Mouse (Mus musculus): ENCODE measurements around the gene Slc4a1. TPM values are rescaled to one million over a fixed set of nuclear protein-coding genes. Genes with fewer than 3 reads are reported as not detected.
"Not testable (repeated sequence)": the region's sequence is repeated elsewhere in the genome, so short reads cannot be mapped to it uniquely, and the experiment has no call there.

The Slc4a1 gene
- under 1 TPM; 0.15 to 0.23 TPM for total RNA-seq (2021)
- long read RNA-seq, experiment 1: 0 reads
- long read RNA-seq, experiment 2: 0 reads

GRCm38 (mm10) chr11:102366103-102366502 is at the start of gene Slc4a1:
Slc4a1 (minus strand) TSS chr11:102366203.
- H3K4me3 ChIP-seq; H3K27ac ChIP-seq; DNase-seq (ENCODE audit: low spot score in 2 of 2): not testable (repeated sequence)

GRCm38 (mm10) chr11:102415034-102415802 is 49.2 kb upstream of the Slc4a1 start:
- Histone ChIP-seq H3K27ac (no peak overlapping the region), H3K4me3 (no peak overlapping the region)
- no peak for DNase-seq (ENCODE audit: low spot score in 2 of 2)
- no peak for TF ChIP-seq CTCF (conservative IDR thresholded peaks at IDR 0.05)

GRCm38 (mm10) chr11:102413059-102413458 is 47.1 kb upstream of the Slc4a1 start:
- no peak for DNase-seq (ENCODE audit: low spot score in 2 of 2)
- Histone ChIP-seq H3K27ac (no peak overlapping the region), H3K4me3 (no peak overlapping the region)
- TF ChIP-seq CTCF (conservative IDR thresholded peaks at IDR 0.05): no peak

- peak; percentile 88 for TF ChIP-seq CTCF (conservative IDR thresholded peaks at IDR 0.05)
- H3K4me3 ChIP-seq: no peak overlapping the region
- peak; percentile 81 to 94 for DNase-seq (ENCODE audit: low spot score in 2 of 2)
- H3K27ac ChIP-seq: no peak overlapping the region
Observed at GRCm38 (mm10) chr11:102411704-102412103, 45.7 kb upstream of the Slc4a1 start.

- TF ChIP-seq CTCF (conservative IDR thresholded peaks at IDR 0.05): no peak
- DNase-seq (ENCODE audit: low spot score in 2 of 2): no peak
Observed at GRCm38 (mm10) chr11:102411061-102411460, 45.1 kb upstream of the Slc4a1 start.

GRCm38 (mm10) chr11:102410345-102410744 is 44.3 kb upstream of the Slc4a1 start:
- H3K27ac ChIP-seq; H3K4me3 ChIP-seq; DNase-seq (ENCODE audit: low spot score in 2 of 2): not testable (repeated sequence)
- 0 out of 2 replicates have a peak, but pooled peaks have one; percentile 20 for TF ChIP-seq CTCF (conservative IDR thresholded peaks at IDR 0.05)

More at GRCm38 (mm10) chr11:102411061-102411460, 45.1 kb upstream of the Slc4a1 start:
- H3K4me3 ChIP-seq: no peak overlapping the region
- no peak overlapping the region for H3K27ac ChIP-seq

GRCm38 (mm10) chr11:102409795-102410330 is 43.9 kb upstream of the Slc4a1 start:
- TF ChIP-seq CTCF (conservative IDR thresholded peaks at IDR 0.05): no peak
- Histone ChIP-seq H3K4me3 (no peak overlapping the region), H3K27ac (no peak overlapping the region)
- no peak for DNase-seq (ENCODE audit: low spot score in 2 of 2)

- no peak for TF ChIP-seq CTCF (conservative IDR thresholded peaks at IDR 0.05)
- no peak for DNase-seq (ENCODE audit: low spot score in 2 of 2)
- Histone ChIP-seq H3K4me3 (peak overlapping the region; percentile 58), H3K27ac (peak overlapping the region; percentile 75)
Observed at GRCm38 (mm10) chr11:102408888-102409794, 43.1 kb upstream of the Slc4a1 start.

GRCm38 (mm10) chr11:102408344-102408876 is 42.4 kb upstream of the Slc4a1 start:
- no peak for TF ChIP-seq CTCF (conservative IDR thresholded peaks at IDR 0.05)
- Histone ChIP-seq H3K4me3 (peak overlapping the region; percentile 58), H3K27ac (peak overlapping the region; percentile 95)
- DNase-seq (ENCODE audit: low spot score in 2 of 2): peak; percentile 95 to 98

- TF ChIP-seq CTCF (conservative IDR thresholded peaks at IDR 0.05): no peak
- H3K4me3 ChIP-seq: peak within 1 kb of the TSS; percentile 58
- no peak for DNase-seq (ENCODE audit: low spot score in 2 of 2)
Observed at GRCm38 (mm10) chr11:102407834-102408215, 41.8 kb upstream of the Slc4a1 start, which contains the start of gene Slc25a39. Slc25a39 (minus strand) TSS chr11:102407946.

GRCm38 (mm10) chr11:102406900-102407833 is 41.2 kb upstream of the Slc4a1 start:
- Histone ChIP-seq H3K4me3 (peak overlapping the region; percentile 58), H3K27ac (peak overlapping the region; percentile 95)
- DNase-seq (ENCODE audit: low spot score in 2 of 2): peak; percentile 86 to 89
- TF ChIP-seq CTCF (conservative IDR thresholded peaks at IDR 0.05): 0 out of 2 replicates have a peak, but pooled peaks have one; percentile 2

More at GRCm38 (mm10) chr11:102407834-102408215, 41.8 kb upstream of the Slc4a1 start, which contains the start of gene Slc25a39:
- H3K27ac ChIP-seq: peak within 1 kb of the TSS; percentile 95

All from layer of hippocampus, adult 2 months (tissue).